Mouse (Mus musculus): ENCODE measurements around the gene Rhebl1.

DNA sequence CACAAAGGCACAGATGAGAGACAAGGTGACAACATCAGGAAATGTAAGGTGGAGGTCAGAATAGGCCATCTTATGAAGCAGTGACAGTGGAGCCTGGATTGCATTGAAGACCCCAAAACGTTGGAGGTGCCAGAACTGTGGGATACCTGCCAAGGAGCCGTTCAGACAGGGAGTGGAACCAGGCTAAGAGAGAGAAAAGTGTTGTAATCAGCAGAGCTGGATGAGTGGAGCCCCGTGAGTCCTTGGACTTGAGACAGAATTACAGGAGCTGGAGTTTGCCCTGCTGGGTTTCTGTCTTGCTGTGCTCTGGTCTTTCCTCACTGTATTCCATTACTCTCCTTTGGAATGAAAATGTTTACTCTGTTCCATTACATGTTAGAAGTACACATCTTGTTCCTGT lies 28.2 kb upstream of the Rhebl1 start:
- TF ChIP-seq CTCF (IDR thresholded peaks at IDR 0.05; ENCODE audit: control insufficient read depth, insufficient read depth, insufficient replicate concordance, low read depth, low read length) (no peak), POLR2A (IDR thresholded peaks at IDR 0.05; ENCODE audit: control insufficient read depth, low read depth, low read length) (no peak)
